Mouse (Mus musculus) erythroid progenitor cell, adult 5-6 weeks (primary cell): ENCODE data around the gene Fam187b. TPM values are rescaled to one million over a fixed set of nuclear protein-coding genes. Genes with fewer than 3 reads are reported as not detected.
"Not testable (repeated sequence)": the region's sequence is repeated elsewhere in the genome, so short reads cannot be mapped to it uniquely, and the experiment has no call there.

Experiments
- ATAC-seq: replicated peaks from 2 replicates; pipeline ENCODE4 v1.8.0; 2016; ENCODE audit warnings: moderate number of reproducible peaks, mild to moderate bottlenecking, moderate TSS enrichment, inconsistent platforms; ENCODE audit not compliant: poor library complexity, low FRiP score, severe bottlenecking
- total RNA-seq, 2 experiments: library from RNA; stranded (forward) in 1 of 2; stranded (reverse) in 1 of 2; fragments of 150-400 nt in 1 of 2; fragments of 186-747, 209-891 nt in 1 of 2; gene quantifications; 2 replicates each; pipeline versions ENCODE4 v1.2.3 to v1.2.4; 2015 to 2017; ENCODE audit warnings: low replicate concordance in 2 of 2

The Fam187b gene
- total RNA-seq (2015; ENCODE audit: low replicate concordance) (not detected in 2 replicates), total RNA-seq (2017; ENCODE audit: low replicate concordance) (not detected in 2 replicates)

DNA sequence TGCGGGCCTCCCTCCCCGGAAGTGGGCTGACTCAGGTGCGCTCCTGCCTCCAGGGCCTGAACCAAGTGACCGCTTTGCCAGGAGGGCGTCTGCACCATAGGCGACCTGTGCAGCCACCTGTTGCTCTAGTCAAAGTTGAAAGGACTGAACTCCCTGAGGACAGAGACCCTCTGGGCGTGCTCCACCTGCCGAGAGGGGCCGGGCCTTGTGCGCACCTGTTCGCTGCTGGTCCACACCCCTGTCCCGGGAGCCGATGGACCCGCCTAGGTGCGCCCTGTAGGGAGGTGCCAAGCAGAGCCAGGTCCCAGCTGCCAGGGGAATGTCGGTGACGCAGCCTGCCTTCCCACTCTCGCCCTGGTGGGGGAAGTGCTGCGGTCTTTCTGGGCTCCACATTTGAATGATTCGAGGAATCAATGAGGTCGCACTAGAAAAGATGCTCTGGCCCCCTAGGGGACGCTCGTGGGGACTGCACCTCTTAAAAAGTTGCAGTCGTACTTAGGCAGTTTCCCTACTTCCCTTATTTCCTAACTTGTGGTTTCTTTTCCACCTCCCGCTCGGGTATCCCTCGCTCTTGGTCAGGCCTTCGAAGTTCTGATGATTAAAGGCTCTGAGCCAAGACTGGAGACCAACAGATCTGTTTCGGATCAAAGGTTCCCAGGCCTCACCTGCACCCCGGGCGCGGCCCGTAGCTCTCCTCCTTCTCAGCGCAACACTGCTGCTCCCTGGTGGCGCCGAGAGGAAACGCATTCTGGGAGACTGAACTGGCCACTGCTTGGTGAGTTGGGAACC, at the start of gene Fam187b:
TSS of gene Fam187b (plus strand) at position 290 of the 789 bp plus-strand sequence.
- peak; percentile 93 for ATAC-seq

DNA sequence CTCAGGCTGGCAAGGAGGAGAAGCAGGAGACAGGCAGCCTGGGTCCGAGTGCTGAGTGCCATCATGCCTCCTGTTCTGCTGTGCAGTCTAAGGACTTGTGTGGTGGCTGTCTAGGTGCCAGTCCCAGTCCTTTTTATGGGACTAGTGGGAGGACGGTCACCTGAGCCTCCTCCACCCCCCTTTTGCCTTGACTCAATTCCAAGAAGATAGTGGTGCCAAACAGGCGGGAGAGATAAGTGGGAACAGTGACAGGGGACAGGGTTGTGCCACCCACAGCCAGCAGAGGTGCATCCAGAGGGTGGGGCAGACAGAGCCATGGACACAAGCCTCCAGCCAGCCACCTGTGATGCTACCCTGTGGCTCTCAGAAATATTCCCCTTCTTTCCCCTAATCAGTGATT, 49.5 kb upstream of the Fam187b start:
- no peak for ATAC-seq

DNA sequence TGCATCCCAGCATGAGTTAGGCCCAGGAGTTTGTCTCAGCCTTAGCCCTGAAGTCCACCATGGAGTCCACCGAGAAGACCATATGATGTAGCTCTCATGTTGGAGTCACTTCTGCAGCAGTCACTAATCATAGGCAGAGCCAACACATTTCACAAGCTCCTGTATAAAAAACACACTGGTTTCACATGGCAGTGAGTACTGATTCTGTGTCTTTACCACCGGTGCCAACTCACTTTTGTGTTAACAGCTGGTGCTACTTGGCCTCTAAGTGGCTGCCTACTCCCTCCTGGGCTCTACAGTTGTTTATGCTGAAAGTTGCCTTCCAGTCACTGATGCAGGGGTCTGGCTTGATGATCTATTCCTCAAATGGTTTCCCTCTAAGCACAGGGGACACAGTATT, 49.0 kb upstream of the Fam187b start, which contains the start of gene Hamp2:
TSS of gene Hamp2 (minus strand) at position 101 of the 400 bp plus-strand sequence.
- ATAC-seq = not testable (repeated sequence)

DNA sequence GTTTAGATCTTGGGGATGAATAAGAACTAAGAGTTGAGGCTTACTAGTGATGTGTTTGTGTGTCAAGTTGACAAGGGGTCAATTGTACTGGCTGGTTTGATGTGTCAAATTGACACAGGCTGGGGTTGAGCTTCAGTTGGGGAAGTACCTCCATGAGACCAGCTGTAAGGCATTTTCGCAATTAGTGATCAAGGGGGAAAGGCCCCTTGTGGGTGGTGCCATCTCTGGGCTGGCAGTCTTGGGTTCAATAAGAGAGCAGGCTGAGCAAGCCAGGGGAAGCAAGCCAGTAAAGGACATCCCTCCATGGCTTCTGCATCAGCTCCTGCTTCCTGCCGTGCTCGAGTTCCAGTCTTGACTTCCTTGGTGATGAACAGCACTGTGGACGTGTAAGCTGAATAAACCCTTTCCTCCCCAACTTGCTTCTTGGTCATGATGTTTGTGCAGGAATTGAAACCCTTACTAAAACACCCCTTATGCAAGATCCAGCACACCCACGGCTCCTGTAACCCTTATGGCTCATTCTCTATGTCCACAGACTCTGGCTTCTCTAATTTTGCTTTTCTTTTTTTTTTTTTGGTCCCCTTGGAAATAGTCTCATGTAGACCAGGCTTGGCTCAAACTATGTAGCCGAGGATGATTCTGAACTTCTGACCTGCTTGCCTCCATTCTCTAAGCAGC, 38.0 kb upstream of the Fam187b start:
- not testable (repeated sequence) for ATAC-seq

DNA sequence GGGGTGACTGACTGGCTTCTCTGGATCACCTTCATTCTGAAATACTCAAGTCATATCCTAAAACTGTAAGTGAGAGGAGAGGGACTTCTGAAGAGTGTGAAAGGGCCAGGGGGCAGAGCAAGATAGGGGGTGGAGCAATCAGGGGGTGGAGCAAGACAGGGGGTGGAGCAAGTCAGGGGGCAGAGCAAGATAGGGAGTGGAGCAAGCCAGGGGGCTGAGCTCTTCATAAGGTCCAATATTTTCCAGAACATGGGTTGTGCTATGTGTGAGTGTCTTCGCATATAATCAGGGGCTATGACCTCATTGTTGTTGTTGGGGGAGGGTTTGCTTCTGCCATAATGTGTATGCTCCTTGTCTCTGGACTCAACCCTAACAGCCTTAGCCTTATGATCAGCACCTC, 33.5 kb upstream of the Fam187b start:
- not testable (repeated sequence) for ATAC-seq

DNA sequence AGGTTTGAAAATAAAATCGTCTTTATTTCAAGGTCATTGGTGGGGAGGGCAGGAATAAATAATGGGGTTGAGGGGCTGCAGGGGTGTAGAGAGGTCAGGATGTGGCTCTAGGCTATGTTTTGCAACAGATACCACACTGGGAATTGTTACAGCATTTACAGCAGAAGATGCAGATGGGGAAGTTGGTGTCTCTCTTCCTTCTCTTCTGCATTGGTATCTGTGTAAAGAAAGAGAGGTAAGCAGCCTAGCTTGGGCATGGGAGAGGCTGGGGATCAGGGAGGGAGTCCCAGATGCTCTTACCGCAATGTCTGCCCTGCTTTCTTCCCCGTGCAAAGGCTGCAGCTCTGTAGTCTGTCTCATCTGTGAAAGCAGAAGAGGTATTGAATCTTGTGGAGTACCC, 31.2 kb upstream of the Fam187b start:
- not testable (repeated sequence) for ATAC-seq

DNA sequence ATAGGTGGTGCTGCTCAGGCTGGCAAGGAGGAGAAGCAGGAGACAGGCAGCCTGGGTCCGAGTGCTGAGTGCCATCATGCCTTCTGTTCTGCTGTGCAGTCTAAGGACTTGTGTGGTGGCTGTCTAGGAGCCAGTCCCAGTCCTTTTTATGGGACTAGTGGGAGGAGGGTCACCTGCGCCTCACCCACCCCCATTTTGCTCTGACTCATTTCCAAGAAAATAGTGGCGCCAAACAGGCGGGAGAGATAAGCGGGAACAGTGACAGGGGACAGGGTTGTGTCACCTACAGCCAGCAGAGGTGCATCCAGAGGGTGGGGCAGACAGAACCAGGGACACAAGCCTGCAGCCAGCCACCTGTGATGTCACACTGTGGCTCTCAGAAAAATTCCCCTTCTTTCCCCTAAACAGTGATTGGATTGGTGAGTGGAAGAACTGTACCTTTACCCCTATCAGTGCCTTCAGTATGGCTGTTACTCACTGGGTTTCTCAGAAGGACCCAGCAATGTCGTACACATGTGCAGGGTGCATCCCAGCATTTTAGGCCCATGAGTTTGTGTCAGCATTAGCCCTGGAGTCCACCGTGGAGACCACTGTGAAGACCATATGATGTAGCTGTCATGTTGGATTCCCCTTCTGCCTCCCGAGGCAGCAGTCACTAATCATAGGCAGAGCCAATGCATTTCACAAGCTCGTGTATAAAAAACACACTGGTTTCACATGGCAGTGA, 29.5 kb upstream of the Fam187b start, which contains the start of gene Hamp:
TSS of gene Hamp (minus strand) at position 124 of the 727 bp plus-strand sequence.
- no peak for ATAC-seq

DNA sequence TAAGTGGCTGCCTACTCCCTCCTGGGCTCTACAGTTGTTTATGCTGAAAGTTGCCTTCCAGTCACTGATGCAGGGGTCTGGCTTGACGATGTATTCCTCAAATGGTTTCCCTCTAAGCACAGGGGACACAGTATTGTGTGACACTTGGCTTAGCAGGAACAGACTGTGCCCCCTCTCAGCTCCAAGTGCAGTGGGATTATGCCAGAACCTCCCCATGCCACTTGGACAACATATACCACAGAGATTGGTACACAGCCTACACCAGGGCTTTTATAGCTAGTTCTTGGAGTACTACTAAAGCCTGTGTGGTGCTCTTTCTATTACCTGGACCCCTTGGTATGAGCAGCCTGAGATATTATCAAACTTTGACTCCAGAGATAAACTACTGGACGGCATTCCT, 28.9 kb upstream of the Fam187b start:
- ATAC-seq = not testable (repeated sequence)

DNA sequence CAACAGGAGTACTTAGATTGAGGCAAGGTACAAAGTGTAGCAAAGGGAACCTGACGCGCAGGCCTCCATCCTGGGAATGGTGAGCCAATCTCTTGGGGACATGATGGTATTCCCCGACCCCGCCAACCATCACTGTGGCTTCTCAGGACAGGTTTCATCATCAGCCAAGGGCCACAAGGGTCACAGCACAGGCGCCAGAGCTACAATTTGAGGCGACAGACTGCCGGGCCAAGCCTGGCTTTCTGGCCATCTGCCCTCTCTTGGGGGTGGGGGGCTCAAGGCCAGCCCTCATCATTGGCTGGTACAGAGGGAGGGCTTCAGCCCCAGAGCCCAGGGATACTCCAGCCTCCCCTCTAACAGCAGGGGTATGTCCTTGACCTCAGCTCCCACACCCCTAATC, 28.1 kb upstream of the Fam187b start:
- not testable (repeated sequence) for ATAC-seq

DNA sequence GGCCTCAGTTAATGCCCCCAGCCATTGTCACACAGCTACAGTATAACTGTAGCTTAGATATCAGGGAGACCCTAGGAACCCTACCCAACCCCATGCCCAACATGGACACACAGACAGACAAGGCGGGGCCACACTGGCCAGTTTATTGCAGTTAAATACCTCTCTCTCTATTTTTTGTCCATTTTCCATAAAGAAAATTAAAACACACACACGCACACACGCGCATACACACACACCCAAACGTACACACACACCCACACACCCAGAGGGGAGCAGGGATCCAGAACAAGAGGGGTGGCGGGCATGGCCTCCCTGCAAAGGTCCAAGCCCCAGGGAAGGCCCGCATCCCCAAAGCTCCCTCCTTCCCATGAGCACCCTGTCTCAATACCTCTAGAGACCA, 27.7 kb upstream of the Fam187b start:
- no peak for ATAC-seq

DNA sequence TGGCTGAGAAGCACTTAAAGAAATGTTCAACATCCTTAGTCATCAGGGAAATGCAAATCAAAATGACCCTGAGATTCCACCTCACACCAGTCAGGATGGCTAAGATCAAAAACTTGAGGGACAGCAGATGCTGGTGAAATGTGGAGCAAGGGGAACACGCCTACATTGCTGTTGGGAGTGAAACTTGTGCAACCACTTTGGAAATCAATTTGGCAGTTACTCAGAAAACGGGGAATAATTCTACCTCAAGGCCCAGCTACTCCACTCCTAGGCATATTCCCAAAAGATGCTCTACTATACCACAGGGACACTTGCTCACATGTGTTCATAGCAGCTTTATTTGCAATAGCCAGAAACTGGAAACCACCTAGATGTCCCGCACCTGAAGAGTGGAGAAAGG, 23.7 kb upstream of the Fam187b start:
- not testable (repeated sequence) for ATAC-seq

DNA sequence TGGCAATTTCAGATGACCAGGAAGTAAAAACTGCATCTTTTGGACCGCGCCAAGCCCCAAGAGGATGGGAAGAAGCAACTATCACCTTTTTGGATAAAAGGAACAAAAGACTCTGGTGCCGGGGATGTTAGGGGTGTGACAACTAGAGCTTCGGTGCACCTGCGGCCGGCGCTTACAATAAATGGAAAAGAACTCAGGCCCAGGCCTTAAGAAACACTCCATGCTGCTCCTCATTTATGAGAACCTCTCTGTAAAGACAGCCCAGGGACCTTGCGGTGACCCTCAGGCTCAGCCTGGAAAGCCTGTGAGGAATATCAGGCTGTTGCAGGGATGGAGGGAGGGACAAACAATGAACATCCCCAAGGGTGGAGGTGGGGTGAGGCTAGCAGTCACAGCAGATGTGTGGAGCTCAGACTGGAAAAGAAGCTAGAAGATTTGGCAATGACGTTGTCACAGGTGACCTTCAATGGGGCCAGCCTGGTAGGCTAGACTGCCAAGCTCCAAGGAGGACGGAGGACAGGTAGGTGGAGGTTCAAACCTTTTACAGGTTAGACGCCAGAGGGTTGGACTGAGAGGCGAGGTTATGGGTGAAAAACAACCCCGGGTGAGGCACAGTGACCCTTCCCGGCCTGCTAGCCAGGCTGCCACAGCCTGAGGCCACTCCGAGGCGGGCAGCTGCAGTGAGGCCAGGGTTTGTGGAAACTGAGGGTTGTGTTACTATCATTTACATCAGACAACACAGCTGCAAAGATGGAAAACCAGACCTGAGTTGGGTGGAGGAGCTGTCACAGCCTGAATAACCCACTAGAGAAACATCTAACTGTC, 20.9 kb upstream of the Fam187b start:
- ATAC-seq = no peak

DNA sequence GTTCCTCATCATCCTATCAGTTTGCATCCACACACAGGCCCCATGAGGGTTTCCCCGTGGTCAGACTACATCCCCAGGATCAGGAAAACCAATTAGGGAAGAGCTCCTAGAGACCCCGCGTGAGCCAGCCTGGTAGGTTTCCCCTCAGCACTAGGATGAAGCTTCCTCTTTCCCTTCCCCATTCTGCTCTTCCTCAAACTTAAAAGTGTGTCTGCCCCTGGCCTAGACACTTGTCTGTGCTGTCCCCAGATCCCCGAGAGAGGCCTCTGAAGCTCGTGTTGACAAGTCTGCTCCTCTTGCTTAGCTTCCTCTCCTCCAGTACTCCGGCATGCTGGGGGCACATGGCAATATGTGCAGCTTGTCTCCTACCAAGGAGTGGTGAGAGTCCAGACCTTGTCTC, 20.1 kb upstream of the Fam187b start:
- no peak for ATAC-seq

DNA sequence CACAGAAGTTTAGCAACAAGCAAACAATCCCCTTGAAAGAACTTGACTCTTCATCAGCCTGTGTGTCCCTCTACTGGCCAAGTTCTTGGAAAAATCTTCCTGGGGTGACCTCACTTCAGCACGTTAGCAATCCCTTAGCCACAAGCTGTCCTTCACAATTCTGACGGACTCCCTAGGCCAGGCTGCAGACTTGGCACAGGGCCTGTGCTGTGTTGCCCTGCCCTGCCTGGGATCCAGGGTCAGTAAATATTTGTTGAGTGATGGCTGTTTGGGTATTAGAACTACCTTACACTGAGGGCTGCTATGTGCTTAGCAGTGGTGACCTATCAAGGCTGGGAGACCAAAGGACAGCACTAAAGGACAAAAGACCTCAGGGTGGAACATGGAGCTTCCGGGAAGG, 19.6 kb upstream of the Fam187b start:
- ATAC-seq = no peak

DNA sequence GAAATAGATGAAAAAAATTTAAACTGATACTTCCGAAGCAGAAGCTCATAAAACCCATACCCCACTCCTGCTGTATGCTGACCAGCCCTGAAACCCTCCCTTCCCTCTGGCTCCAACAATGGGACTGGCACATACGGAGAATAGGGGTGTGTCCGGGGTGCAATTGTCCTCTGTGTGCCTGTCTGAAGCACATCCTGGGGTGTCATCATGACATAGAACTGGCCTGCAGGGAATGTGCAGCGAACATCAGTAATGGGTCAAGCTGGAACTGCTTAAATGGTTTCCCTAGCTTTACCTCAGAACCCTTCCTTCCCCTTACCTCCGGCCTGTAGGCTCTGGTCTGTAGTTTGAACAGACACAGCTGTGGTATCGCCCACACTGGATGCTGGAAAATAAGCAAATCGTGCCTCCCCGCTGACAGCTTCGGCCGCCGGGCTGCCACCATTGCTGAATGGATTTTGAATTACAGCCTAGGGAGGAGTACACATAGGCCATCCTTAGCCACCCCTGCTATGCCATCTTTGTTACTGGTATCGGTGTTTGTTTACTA, 18.5 kb upstream of the Fam187b start:
- no peak for ATAC-seq

DNA sequence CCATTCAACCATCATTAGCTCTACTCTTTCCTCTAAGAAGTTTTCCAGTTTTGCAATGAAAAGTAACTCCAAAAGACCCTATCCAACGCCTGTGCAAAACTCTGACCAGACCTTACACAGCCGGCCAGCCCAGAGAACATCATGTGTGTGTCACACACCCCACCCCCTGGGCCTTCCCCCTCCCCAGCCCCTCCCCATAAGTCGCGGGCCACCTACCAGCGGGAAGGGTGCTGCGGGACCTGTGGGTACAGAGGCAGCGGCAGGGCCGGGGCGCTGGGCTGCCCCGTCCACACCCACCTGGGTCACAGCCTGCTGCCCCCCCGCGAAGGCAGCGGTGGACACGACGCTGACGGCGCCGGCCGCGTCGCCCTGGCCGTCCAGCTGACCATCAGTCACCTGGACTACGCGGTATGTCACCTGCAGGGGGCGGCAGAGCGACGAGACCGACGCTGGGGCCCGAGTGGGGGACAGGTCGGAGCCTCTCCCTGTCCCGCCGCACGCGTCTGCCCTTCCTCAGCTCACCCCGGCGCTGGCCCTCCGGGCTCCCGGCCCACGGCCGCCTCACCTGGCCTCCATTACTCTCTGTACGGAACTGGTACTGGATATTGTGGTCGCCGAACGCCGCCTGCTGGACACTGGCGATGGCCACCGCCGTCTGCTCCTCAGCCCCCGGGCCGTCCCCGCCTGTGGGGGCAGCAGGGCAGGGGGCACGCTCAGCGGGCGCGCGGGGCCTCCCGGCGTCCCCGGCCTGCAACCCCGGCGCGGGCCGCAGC, 17.8 kb upstream of the Fam187b start:
- peak; percentile 77 for ATAC-seq

DNA sequence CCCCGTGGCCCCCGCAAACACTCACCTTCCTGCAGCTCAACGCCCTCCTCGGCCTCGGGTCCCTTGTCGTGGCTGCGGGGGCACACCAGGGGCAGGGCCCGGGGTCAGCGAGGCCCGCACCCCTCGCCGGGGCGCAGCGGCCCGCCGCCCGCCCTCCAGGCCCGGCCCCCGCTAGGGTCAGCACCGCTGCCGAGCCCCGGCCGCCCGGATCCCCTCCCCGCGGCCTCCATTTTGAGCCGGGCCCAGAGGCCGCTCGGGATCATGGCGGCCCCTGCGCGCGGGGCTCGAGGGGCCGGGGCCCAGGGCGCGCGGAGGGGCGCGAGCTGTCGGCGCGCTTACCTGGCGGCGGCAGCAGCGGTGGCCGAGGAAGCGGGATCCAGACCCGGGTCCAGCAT, 17.2 kb upstream of the Fam187b start:
- ATAC-seq = no peak

DNA sequence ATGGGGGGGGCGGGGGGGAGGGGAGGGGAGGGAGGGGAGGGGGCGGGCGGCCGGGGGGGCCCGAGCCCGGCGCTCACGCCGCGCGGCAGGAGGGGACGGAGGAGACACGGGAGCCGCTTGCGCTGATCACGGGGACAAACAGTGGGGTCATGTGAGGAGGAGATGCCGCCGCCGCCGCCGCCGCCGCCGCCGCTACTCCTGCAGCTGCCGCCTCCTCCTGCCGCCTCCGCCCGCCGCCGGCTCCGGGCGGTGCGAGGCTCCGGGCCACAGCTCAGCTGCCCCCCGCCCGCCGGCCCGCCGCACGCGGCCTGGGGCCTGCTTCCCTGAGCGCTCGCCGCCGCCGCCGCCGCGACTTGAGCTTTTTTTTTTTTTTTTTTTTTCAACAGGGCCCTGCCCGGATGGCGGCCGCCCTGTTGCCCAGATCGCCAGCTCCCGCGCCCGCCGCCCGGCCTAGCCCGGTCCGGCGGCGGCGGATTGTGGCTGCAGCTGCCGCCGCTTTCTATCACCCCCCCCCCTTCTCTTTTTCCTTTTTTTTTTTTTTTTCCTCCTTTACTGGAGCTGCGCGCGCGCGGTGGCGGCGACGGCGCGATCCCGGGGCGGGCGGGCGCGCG, 16.7 kb upstream of the Fam187b start, which contains the start of gene Usf2:
TSS of gene Usf2 (minus strand) at position 48 of the 611 bp plus-strand sequence.
- ATAC-seq = 0 out of 2 replicates have a peak, but pooled peaks have one; percentile 32
